ENCODE assay signal across 8 mouse cellular contexts in genomic region chr7:29983690-29984380, GRCm38 (mm10). TPM values are rescaled to one million over a fixed set of nuclear protein-coding genes. Genes with fewer than 3 reads are reported as not detected.
DNase-seq lines count a peak whose midpoint lies in the region; ATAC-seq lines count a peak whose summit lies in the region.

Zfp568 (plus strand) TSS chr7:29983955.

- peak within 1 kb of the TSS; percentile 83 for H3K4me2 ChIP-seq in heart, embryonic 13.5 days
- H3K4me2 ChIP-seq in liver, embryonic 12.5 days = peak within 1 kb of the TSS; percentile 76
- H3K4me2 ChIP-seq in stomach, embryonic 15.5 days = peak within 1 kb of the TSS; percentile 69

- H3K9me3 ChIP-seq in heart, embryonic 13.5 days = no peaks in the 10 kb centered on the region
- H3K9me3 ChIP-seq in liver, embryonic 12.5 days (replicated peaks) = no peaks in the 10 kb centered on the region
- H3K9me3 ChIP-seq in stomach, embryonic 15.5 days = no peaks in the 10 kb centered on the region

- DNase-seq in CD4-positive helper T cell, adult 2 months (ENCODE audit: low read depth, low spot score) = peak; percentile 81
- peak; percentile 71 for DNase-seq in brain, embryonic 18.5 days (ENCODE audit: low read depth, low spot score)
- peak; percentile 96 for DNase-seq in kidney, postnatal 10 days
- peak; percentile 88 to 93 for DNase-seq in natural killer cell, adult 2 months (ENCODE audit: low spot score in 2 of 2)

- peaks cover 57% of the 10 kb centered on the region for H3K4me1 ChIP-seq in heart, embryonic 13.5 days
- peaks cover 33% of the 10 kb centered on the region for H3K4me1 ChIP-seq in liver, embryonic 12.5 days
- H3K4me1 ChIP-seq in stomach, embryonic 15.5 days = 0 out of 2 replicates have a peak, but pooled peaks cover 10% of the 10 kb centered on the region

- H3K36me3 ChIP-seq in heart, embryonic 13.5 days = peaks cover 38% of the 10 kb centered on the region
- H3K36me3 ChIP-seq in liver, embryonic 12.5 days = peaks cover 29% of the 10 kb centered on the region
- H3K36me3 ChIP-seq in stomach, embryonic 15.5 days = peaks cover 8% of the 10 kb centered on the region

- peak within 1 kb of the TSS; percentile 100 for H3K27ac ChIP-seq in heart, embryonic 13.5 days (replicated peaks)
- H3K27ac ChIP-seq in liver, embryonic 12.5 days = peak within 1 kb of the TSS; percentile 93
- H3K27ac ChIP-seq in stomach, embryonic 15.5 days = peak within 1 kb of the TSS; percentile 99

- peak; percentile 93 for ATAC-seq in erythroid progenitor cell, adult 5-6 weeks (replicated peaks; ENCODE audit: low FRiP score, poor library complexity, severe bottlenecking)
- ATAC-seq in heart, embryonic 13.5 days (ENCODE audit: extremely low read depth, insufficient number of reproducible peaks, low FRiP score, low TSS enrichment) = peak; percentile 95
- ATAC-seq in liver, embryonic 12.5 days = peak; percentile 88
- peak; percentile 91 for ATAC-seq in stomach, embryonic 15.5 days (ENCODE audit: insufficient read depth, low FRiP score, low read depth)

- H3K4me3 ChIP-seq in heart, embryonic 13.5 days = peak within 1 kb of the TSS; percentile 92
- peak within 1 kb of the TSS; percentile 92 for H3K4me3 ChIP-seq in liver, embryonic 12.5 days
- H3K4me3 ChIP-seq in stomach, embryonic 15.5 days (replicated peaks) = peak within 1 kb of the TSS; percentile 96

- peak within 1 kb of the TSS; percentile 97 for H3K9ac ChIP-seq in heart, embryonic 13.5 days
- H3K9ac ChIP-seq in liver, embryonic 12.5 days = peak within 1 kb of the TSS; percentile 93
- H3K9ac ChIP-seq in stomach, embryonic 15.5 days = peak within 1 kb of the TSS; percentile 80

- H3K27me3 ChIP-seq in heart, embryonic 13.5 days (replicated peaks) = no peaks in the 10 kb centered on the region
- H3K27me3 ChIP-seq in liver, embryonic 12.5 days (replicated peaks) = no peaks in the 10 kb centered on the region
- no peaks in the 10 kb centered on the region for H3K27me3 ChIP-seq in stomach, embryonic 15.5 days (replicated peaks)

- WGBS in heart, embryonic 13.5 days = under 1% methylated on average over 62 of the region's 62 CpGs
- 0% methylated on average over 62 of the region's 62 CpGs for WGBS in liver, embryonic 12.5 days (ENCODE audit: insufficient replicate concordance)
- WGBS in stomach, embryonic 15.5 days = under 1% methylated on average over 62 of the region's 62 CpGs

RNA-seq across cellular contexts. Expression of gene Zfp568, which starts in this region (rescaled TPM):
- total RNA-seq in erythroid progenitor cell, adult 5-6 weeks (2015; ENCODE audit: low replicate concordance) = 2.5 and 5.4 TPM in 2 replicates
- 4.1 and 4.2 TPM in 2 replicates for total RNA-seq in erythroid progenitor cell, adult 5-6 weeks (2017; ENCODE audit: low replicate concordance)
- polyA plus RNA-seq in heart, embryonic 13.5 days (2015; fragmentation: Nextera tagmentation; extraction: Ambion mirVana) = 17.2 and 20.2 TPM in 2 replicates
- polyA plus RNA-seq in liver, embryonic 12.5 days (2016; fragmentation: Nextera tagmentation; extraction: Ambion mirVana) = 13.4 and 14.2 TPM in 2 replicates
- polyA plus RNA-seq in stomach, embryonic 15.5 days (2015; fragmentation: Nextera tagmentation; extraction: Ambion mirVana) = 17.8 and 18.8 TPM in 2 replicates

Comparison
In these comparisons a context has a peak if more than half of its experiments do, and no peak if none do; other contexts are left out.
1. Peak in every context shown above with its lines: DNase-seq, ATAC-seq, H3K4me3 ChIP-seq and H3K27ac ChIP-seq.